Mouse (Mus musculus) limb, embryonic 11.5 days (tissue): Measurements from ENCODE around the gene Mcrs1. TPM values are rescaled to one million over a fixed set of nuclear protein-coding genes. Genes with fewer than 3 reads are reported as not detected.

Experiments used
- ATAC-seq: fragments of 200-750 bp; cut with Nextera tagmentation; 2 replicates; pipeline ENCODE4 v1.8.0; 2017; ENCODE audit warnings: low read depth; ENCODE audit not compliant: insufficient number of reproducible peaks, low FRiP score, low TSS enrichment
- DNase-seq: peaks from one replicate; pipeline ENCODE4 v3.0.0-alpha.2; 2015; ENCODE audit warnings: low spot score
- H3K27ac ChIP-seq: fragments of 300-500 bp; sonication (generic); replicated peaks from 2 replicates; pipeline ENCODE4 v1.5.1; 2014; ENCODE audit warnings: low read depth, mild to moderate bottlenecking, low read length
- H3K27me3 ChIP-seq: fragments of 300-500 bp; sonication (generic); 2 replicates; pipeline ENCODE4 v1.6.1; 2014; ENCODE audit warnings: mild to moderate bottlenecking, low read length, mixed read lengths; ENCODE audit not compliant: control insufficient read depth, insufficient read depth
- H3K36me3 ChIP-seq: fragments of 300-500 bp; sonication (generic); 2 replicates; pipeline ENCODE4 v1.6.1; 2014; ENCODE audit warnings: mild to moderate bottlenecking, low read length, moderate library complexity, mixed read lengths; ENCODE audit not compliant: control insufficient read depth, insufficient read depth
- H3K4me1 ChIP-seq: fragments of 300-500 bp; sonication (generic); 2 replicates; pipeline ENCODE4 v1.6.1; 2014; ENCODE audit warnings: low read length, mixed read lengths; ENCODE audit not compliant: control insufficient read depth, insufficient read depth
- H3K4me2 ChIP-seq: fragments of 300-500 bp; sonication (generic); 2 replicates; pipeline ENCODE4 v1.6.1; 2014; ENCODE audit warnings: low read depth, mild to moderate bottlenecking, moderate library complexity; ENCODE audit not compliant: severe bottlenecking
- H3K4me3 ChIP-seq: fragments of 300-500 bp; sonication (generic); 2 replicates; pipeline ENCODE4 v1.5.1; 2014; ENCODE audit warnings: low read depth, low read length
- H3K9ac ChIP-seq: fragments of 300-500 bp; sonication (generic); 2 replicates; pipeline ENCODE4 v1.6.1; 2014; ENCODE audit warnings: mild to moderate bottlenecking, low read length
- H3K9me3 ChIP-seq: fragments of 300-500 bp; sonication (generic); 2 replicates; pipeline ENCODE4 v1.6.1; 2016; ENCODE audit warnings: low read length; ENCODE audit not compliant: control insufficient read depth
- whole genome bisulfite sequencing: fragments of 180-500 bp; shearing (Covaris S2); extraction: QIAGEN DNeasy Blood & Tissue Kit; methylation state at CpG from one replicate; pipeline ENCODE4 v1.1.7; 2014; 5-methylcytosine and 5-hydroxymethylcytosine counted together
- polyA plus RNA-seq: library from polyadenylated mRNA; unstranded; fragments of >200 nt; fragmentation: Nextera tagmentation; extraction: Ambion mirVana; gene quantifications from 2 replicates; pipeline ENCODE4 v1.2.1, GENCODE M21; 2014

The Mcrs1 gene
- polyA plus RNA-seq, 1 experiment from 2014 or later, result 168 TPM

DNA sequence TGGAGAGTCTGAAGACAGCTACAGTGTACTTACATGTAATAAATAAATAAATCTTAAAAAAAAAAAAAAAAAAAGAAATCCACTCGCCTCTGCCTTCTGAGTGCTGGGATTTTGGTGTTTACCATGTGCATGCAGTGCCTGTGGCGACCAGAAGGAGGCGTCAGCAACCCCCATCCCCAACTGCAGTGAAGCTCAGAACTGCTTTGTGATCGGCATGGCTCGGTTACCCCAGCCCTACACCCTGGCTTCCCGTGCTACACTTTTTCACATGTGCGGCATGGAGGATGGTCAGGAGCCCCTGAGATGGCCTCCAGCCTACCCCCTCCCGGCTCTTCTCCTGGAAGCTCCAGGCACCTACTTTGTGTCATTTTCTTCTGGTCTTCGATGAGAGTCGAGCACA is 31.7 kb upstream of the Mcrs1 start:
- H3K4me2 ChIP-seq, result no peak overlapping the region
- no peak for ATAC-seq
- no peak for DNase-seq
- no peaks in the 10 kb centered on the region for H3K4me1 ChIP-seq
- no peaks in the 10 kb centered on the region for H3K9me3 ChIP-seq
- H3K4me3 ChIP-seq, result no peak overlapping the region
- H3K9ac ChIP-seq, result no peak overlapping the region
- no peaks in the 10 kb centered on the region for H3K27me3 ChIP-seq
- H3K36me3 ChIP-seq, result no peaks in the 10 kb centered on the region
- WGBS, result 63% methylated on average over 10 of the region's 10 CpGs
- H3K27ac ChIP-seq, result no peak overlapping the region

DNA sequence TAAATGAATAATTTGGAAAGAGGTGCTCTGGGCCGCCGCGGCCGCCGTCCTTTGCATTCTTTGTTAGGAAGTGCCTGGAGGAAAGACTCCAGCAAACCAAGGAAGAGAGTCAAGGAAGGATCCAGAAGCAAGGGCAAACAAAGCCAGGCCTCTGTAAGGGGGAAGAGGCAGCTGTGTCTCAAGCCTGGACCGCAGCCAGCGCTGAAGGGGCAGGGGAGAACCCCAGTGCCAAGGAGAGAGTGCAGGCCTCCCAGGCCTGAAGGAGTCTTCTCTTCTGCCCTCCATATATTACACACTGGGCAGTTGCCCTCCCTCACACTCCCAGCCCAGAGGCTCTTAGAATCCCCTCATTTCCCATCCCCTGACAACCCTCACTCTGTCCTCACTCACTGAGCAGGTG is 26.5 kb upstream of the Mcrs1 start:
- H3K4me3 ChIP-seq, result no peak overlapping the region
- H3K9ac ChIP-seq, result no peak overlapping the region
- H3K27me3 ChIP-seq, result no peaks in the 10 kb centered on the region
- no peaks in the 10 kb centered on the region for H3K9me3 ChIP-seq
- no peak for DNase-seq
- H3K27ac ChIP-seq, result no peak overlapping the region
- WGBS, result 90% methylated on average over 7 of the region's 7 CpGs
- no peaks in the 10 kb centered on the region for H3K36me3 ChIP-seq
- ATAC-seq, result no peak
- H3K4me2 ChIP-seq, result no peak overlapping the region
- no peaks in the 10 kb centered on the region for H3K4me1 ChIP-seq

DNA sequence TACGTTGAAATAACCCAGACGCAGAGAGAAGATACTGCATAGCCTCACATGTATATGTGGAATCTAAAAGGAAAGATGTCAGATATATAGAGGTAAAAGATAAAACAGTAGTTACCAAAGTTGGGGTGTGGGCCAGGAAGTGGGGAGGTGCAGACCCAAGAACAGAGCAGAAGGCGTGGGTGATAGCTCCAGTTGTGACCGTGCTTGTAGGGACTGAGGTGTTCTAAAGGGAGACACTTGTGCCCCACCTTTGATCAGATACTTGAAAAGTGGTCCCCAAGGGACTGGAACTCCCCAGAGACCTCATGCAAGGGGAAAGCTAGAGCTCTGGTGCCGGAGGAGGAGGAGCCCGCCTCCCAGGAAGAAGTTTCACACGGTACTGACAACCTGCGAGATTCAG is 24.3 kb upstream of the Mcrs1 start:
- DNase-seq, result no peak
- WGBS, result 70% methylated on average over 8 of the region's 8 CpGs

DNA sequence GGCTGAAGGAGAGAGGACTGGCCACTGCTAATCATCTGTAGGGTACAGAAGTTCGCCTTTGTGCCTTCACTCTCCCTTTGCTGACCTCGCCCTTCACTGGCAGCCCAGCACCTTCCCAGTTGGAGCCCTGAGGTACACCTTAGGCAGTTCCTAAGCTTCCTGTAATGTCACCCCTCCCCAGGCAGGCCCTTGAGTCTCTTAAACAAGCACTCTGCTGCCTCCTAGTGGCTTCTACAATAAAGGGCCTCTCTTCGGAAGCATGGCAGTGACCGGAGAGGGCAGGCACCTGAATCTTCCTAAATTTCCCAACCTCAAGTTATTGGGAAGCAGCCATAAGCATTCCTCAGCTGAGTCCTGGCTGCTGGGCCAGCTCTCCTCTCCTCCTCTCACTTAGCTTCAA is 13.9 kb upstream of the Mcrs1 start:
- 23% methylated on average over 4 of the region's 4 CpGs for WGBS
- H3K27ac ChIP-seq, result no peak overlapping the region
- H3K4me2 ChIP-seq, result no peak overlapping the region
- no peaks in the 10 kb centered on the region for H3K27me3 ChIP-seq
- peak; percentile 81 for DNase-seq
- H3K9me3 ChIP-seq, result no peaks in the 10 kb centered on the region
- H3K36me3 ChIP-seq, result no peaks in the 10 kb centered on the region
- H3K9ac ChIP-seq, result no peak overlapping the region
- no peak overlapping the region for H3K4me3 ChIP-seq
- no peaks in the 10 kb centered on the region for H3K4me1 ChIP-seq
- ATAC-seq, result no peak

More for the DNA sequence above, 24.3 kb upstream of the Mcrs1 start:
- Histone ChIP-seq H3K4me1 (no peaks in the 10 kb centered on the region), H3K4me3 (no peak overlapping the region), H3K4me2 (no peak overlapping the region), H3K36me3 (no peaks in the 10 kb centered on the region), H3K9ac (no peak overlapping the region), H3K27ac (no peak overlapping the region), H3K9me3 (no peaks in the 10 kb centered on the region), H3K27me3 (no peaks in the 10 kb centered on the region)
- no peak for ATAC-seq

DNA sequence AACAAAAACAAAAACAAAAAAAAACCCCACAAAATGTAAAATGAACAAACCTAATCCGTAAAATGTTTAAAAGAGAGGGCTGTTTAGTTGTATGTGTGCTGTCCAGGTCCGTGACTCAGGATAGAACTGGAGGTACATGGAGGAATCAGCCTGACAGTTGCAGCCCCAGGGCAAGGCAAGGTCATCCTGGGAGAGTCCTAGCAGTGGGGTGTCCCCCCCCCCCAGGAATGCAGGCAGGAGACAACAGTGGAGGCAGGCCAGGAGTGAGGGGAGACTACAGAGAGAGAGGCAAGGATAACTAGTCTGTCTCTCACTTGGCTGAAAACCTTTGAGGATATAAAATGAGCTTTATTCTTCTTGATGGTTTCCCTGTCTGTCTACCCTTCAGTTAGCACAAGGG is 12.6 kb upstream of the Mcrs1 start:
- no peak for ATAC-seq
- Histone ChIP-seq H3K27ac (no peak overlapping the region), H3K27me3 (no peaks in the 10 kb centered on the region), H3K9ac (no peak overlapping the region; the same call in 1 of the 2 replicates), H3K4me3 (no peak overlapping the region), H3K36me3 (no peaks in the 10 kb centered on the region), H3K4me2 (no peak overlapping the region; the same call in 1 of the 2 replicates), H3K9me3 (no peaks in the 10 kb centered on the region), H3K4me1 (no peaks in the 10 kb centered on the region)
- 72% methylated on average over 2 of the region's 2 CpGs for WGBS
- DNase-seq, result no peak

DNA sequence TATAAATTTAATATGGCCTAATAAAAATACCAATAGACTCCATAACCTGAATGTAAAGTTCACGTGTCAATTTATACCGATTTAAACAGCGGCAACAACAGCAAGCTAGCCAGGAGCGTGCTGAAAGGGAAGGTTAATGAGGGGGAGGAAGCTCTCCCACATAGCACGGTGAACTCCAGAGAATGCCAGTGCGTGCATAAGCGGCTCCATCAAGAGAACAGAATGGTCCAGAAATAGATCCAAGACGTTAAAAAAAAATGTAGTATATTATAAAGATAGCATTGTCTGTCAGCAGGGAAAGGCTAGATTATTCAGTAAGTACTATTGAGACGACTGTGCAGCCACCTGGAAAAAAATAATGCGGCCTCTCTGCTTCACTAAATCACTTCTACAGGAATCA is 10.9 kb upstream of the Mcrs1 start:
- 50% methylated on average over 10 of the region's 10 CpGs for WGBS
- Histone ChIP-seq H3K9me3 (no peaks in the 10 kb centered on the region), H3K4me3 (no peak overlapping the region), H3K27ac (no peak overlapping the region), H3K9ac (no peak overlapping the region), H3K27me3 (no peaks in the 10 kb centered on the region), H3K4me2 (no peak overlapping the region), H3K4me1 (no peaks in the 10 kb centered on the region), H3K36me3 (no peaks in the 10 kb centered on the region)
- ATAC-seq, result no peak
- no peak for DNase-seq

DNA sequence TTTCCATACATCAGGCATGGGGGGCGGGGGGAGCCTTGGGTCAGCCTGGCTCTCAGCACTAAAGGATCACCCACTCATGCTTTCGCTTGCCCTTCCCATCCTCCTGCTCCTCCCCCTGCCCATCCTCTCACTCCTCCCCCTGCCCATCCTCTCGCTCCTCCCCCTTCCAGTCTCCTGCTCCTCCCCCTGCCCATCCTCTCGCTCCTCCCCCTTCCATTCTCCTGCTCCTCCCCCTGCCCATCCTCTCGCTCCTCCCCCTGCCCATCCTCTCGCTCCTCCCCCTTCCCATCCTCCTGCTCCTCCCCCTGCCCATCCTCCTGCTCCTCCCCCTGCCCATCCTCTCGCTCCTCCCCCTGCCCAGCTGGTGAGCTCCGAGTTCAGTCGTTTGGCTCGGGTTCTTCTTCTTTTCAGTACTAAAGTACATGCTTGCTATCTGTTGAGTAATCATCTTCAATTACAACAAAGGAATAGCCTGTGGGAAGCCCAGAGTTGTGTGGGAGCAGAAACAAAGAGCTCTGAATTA is 8.0 kb upstream of the Mcrs1 start:
- Histone ChIP-seq H3K9me3 (no peaks in the 10 kb centered on the region), H3K4me3 (no peak overlapping the region), H3K27me3 (no peaks in the 10 kb centered on the region), H3K9ac (no peak overlapping the region), H3K4me1 (no peaks in the 10 kb centered on the region), H3K27ac (no peak overlapping the region), H3K4me2 (peak overlapping the region; percentile 17; the same call in 1 of the 2 replicates), H3K36me3 (no peaks in the 10 kb centered on the region)
- DNase-seq, result peak; percentile 55
- under 1% methylated on average over 8 of the region's 10 CpGs for WGBS
- ATAC-seq, result no peak

DNA sequence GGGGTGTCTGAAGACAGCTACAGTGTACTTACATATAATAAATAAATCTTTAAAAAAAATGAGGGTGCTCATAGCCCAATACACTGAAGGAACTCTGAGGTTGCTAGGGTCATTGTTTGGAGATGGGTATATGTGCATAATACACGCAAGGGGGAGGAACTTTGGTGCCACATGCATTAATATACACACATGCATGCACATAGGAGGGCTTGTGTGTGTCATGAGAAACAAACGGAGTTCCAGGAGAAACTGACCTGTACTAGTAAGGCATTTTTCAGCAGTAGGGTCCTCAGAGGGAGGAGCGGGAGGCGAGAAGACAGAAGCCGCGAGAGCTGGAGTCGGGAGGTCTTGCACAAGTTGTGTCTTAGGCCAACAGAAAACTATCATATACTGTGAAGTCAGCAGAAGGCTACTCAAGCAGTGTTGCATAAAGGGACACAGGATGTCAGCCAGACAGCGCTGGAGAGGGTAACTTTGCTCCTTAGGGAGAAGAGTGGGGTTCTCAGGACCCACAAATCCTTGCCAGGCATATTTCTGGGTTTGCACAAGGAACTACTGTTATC is 7.5 kb upstream of the Mcrs1 start:
- Histone ChIP-seq H3K27ac (no peak overlapping the region), H3K9me3 (no peaks in the 10 kb centered on the region), H3K4me2 (peak overlapping the region; percentile 17; the same call in 1 of the 2 replicates), H3K27me3 (no peaks in the 10 kb centered on the region), H3K4me1 (no peaks in the 10 kb centered on the region), H3K36me3 (no peaks in the 10 kb centered on the region), H3K4me3 (no peak overlapping the region), H3K9ac (no peak overlapping the region)
- ATAC-seq (no peak), DNase-seq (no peak)
- 67% methylated on average over 8 of the region's 8 CpGs for WGBS

DNA sequence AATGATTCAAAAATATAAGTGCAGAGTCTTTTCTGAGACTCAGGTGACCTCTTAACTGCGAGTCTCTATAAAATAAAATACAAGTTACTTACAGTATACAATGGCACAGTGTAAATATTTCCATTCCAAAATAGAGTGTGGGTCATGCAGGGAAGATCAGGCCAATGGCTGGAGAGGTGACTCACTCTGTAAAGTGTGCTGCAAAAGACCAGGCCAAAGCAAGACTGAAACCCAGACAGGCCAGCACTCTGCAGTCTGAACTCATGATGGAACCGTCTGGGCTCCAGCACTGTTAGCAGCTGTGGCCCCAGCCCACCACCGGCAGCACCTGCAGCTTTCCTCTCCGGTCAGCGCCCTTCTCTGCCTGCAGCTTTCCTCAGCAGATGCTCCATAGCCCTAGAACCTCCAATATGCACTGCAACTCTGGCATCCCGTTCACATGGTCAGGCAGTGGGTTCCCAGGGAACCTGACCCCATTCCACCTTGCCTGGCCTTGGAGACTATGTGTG is 3.5 kb upstream of the Mcrs1 start:
- no peak overlapping the region for H3K4me3 ChIP-seq

More for the DNA sequence above, 3.5 kb upstream of the Mcrs1 start:
- 0 out of 2 replicates have a peak, but pooled peaks cover 3% of the 10 kb centered on the region for H3K4me1 ChIP-seq
- no peak overlapping the region for H3K27ac ChIP-seq
- no peak for ATAC-seq
- H3K4me2 ChIP-seq, result no peak overlapping the region
- WGBS, result 87% methylated on average over 6 of the region's 6 CpGs
- no peak overlapping the region for H3K9ac ChIP-seq
- H3K9me3 ChIP-seq, result no peaks in the 10 kb centered on the region
- DNase-seq, result no peak
- no peaks in the 10 kb centered on the region for H3K27me3 ChIP-seq
- no peaks in the 10 kb centered on the region for H3K36me3 ChIP-seq
